Mouse (Mus musculus) adrenal gland, postnatal 0 days (tissue): ENCODE results near the gene Lipk. TPM values are rescaled to one million over a fixed set of nuclear protein-coding genes. Genes with fewer than 3 reads are reported as not detected.

Experiments used
- microRNA-seq: library from miRNA; unstranded; fragments of <30 nt; microRNA quantifications from one replicate; pipeline ENCODE4, GENCODE M21; 2016; ENCODE audit warnings: borderline replicate concordance; ENCODE audit not compliant: insufficient number of aligned reads
- polyA plus RNA-seq: library from polyadenylated mRNA; unstranded; fragments of >200 nt; fragmentation: Nextera tagmentation; extraction: Ambion mirVana; gene quantifications from 2 replicates; pipeline ENCODE4 v1.2.1, GENCODE M21; 2015

Gene Lipk
- polyA plus RNA-seq, result 0.54 TPM in 2 replicates

DNA sequence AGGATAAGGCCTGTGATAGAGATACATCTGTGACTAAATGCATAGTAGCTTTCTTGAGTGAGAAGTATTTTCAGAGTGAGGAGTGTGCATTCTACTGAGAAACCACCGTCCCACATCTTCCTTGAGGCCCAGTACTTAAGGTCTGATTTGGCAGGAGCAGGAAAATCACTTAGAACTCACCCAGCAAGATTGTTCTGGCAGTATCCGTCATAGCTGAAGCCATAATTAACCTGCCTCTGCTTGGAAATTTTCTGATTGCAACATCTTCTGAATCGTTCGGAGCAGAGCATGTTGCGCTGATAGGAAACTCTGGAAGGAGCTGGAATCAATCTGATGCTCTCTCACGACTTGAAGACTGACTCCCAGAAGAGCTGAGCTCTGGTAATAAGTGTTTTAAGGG lies at the start of gene Lipk:
Gene Lipk (plus strand): TSS at position 289 of the 400 bp plus-strand sequence.

DNA sequence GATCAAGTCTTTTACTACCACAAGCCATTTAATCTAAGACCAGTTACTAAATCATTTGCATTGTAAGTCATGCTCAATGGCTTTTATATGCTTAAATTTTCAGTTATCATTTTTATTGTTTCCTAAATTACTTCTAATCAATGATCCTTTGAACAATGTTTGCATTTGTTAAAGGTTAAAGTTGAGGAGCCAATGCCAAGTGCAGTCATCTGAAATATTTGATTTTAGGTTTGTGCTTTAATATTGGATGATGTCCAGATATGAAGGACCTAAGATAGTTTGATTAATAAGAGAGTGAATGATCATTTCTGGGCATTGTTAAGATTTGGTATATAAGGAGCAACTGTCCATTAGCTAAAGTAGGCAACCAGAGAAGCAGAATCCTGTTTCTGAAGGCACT lies 47.2 kb upstream of the Lipk start, which contains the start of gene Lipf:
Gene Lipf (plus strand): TSS at position 301 of the 400 bp plus-strand sequence.

DNA sequence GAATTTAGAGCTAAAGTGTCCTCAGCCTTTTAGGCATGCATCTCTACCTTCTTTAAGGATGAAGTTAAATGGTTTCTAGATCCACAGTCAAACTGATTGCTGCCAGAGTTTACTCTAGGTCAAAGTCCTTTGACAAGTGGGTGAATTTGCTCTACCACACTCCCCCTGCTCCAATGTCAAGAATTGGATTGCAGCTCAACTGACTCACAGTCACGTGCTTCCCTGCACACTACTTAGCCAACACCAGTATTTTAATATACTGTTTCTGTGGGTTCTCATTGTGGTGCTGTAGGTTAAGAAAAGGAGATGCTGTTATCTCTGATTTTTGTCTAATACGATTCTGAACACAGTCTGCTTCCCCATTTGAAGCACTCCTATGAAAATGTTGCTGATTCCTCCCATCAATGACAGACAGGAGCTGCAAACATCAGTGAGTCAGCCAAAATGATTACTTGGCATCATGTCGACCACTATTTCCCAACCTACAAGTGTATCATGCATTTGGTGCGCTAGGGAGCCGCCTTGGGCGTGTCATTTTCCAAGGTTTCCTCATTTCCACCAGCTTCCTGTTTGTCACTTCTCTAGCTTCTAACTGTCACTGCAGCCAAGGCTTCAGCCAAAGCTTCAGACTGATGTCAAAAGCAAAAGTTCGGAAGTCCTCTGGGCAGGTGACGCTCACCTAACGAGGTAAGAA lies 58.8 kb downstream of the Lipk start, which contains the start of gene Lipn:
Gene Lipn (plus strand): TSS at position 580 of the 694 bp plus-strand sequence.

Small RNA genes within 50 kb of the gene (microRNA-seq; reads per million reads assigned to microRNA genes)
- gene Gm23334, result not detected

Other genes with a start within 250 kb of the Lipk start
- 17.9 and 20.6 TPM in 2 replicates for gene Lipo3, start 246.3 kb upstream of the Lipk start, polyA plus RNA-seq
- not detected in 2 replicates for gene Lipo1, start 220.8 kb upstream of the Lipk start, polyA plus RNA-seq
- gene Lipf, start 47.1 kb upstream of the Lipk start, polyA plus RNA-seq, result not detected in 2 replicates
- 0.51 and 0.74 TPM in 2 replicates for gene Lipn, start 59.1 kb downstream of the Lipk start, polyA plus RNA-seq
- 0.14 TPM in 1 of 2 replicates, not detected in the other for gene Lipm, start 92.6 kb downstream of the Lipk start, polyA plus RNA-seq
- gene Ankrd22, start 157.8 kb downstream of the Lipk start, polyA plus RNA-seq, result not detected in 2 replicates
- 6.5 and 7.4 TPM in 2 replicates for gene Stambpl1, start 183.9 kb downstream of the Lipk start, polyA plus RNA-seq
- 42.7 and 55.0 TPM in 2 replicates for gene Acta2, start 247.3 kb downstream of the Lipk start, polyA plus RNA-seq